Comparison of ENCODE assay signal across 7 mouse cellular contexts in genomic region chr1:171269848-171270572, GRCm38 (mm10). TPM values are rescaled to one million over a fixed set of nuclear protein-coding genes. Genes with fewer than 3 reads are reported as not detected.
DNase-seq lines count a peak whose midpoint lies in the region; ATAC-seq lines count a peak whose summit lies in the region.

Gene B4galt3 (plus strand): TSS chr1:171270328.

- peaks cover 15% of the 10 kb centered on the region; the same call in 1 of the 2 replicates for H3K4me1 ChIP-seq in embryonic facial prominence, embryonic 12.5 days
- peaks cover 17% of the 10 kb centered on the region for H3K4me1 ChIP-seq in limb, embryonic 10.5 days
- H3K4me1 ChIP-seq in midbrain, embryonic 12.5 days = peaks cover 11% of the 10 kb centered on the region

- H3K4me2 ChIP-seq in embryonic facial prominence, embryonic 12.5 days (replicated peaks) = peak within 1 kb of the TSS; percentile 91
- peak within 1 kb of the TSS; percentile 97 for H3K4me2 ChIP-seq in midbrain, embryonic 12.5 days (replicated peaks)

- peak; percentile 92 for ATAC-seq in embryonic facial prominence, embryonic 12.5 days (ENCODE audit: insufficient number of reproducible peaks, insufficient read depth, low FRiP score, low TSS enrichment)
- ATAC-seq in midbrain, embryonic 12.5 days (ENCODE audit: low FRiP score, low read depth) = peak; percentile 97

- H3K9me3 ChIP-seq in embryonic facial prominence, embryonic 12.5 days = no peaks in the 10 kb centered on the region
- no peaks in the 10 kb centered on the region for H3K9me3 ChIP-seq in limb, embryonic 10.5 days (replicated peaks)
- H3K9me3 ChIP-seq in midbrain, embryonic 12.5 days = no peaks in the 10 kb centered on the region

- peak within 1 kb of the TSS; percentile 75 for H3K9ac ChIP-seq in embryonic facial prominence, embryonic 12.5 days
- H3K9ac ChIP-seq in midbrain, embryonic 12.5 days (replicated peaks) = peak within 1 kb of the TSS; percentile 84

- 0 out of 2 replicates have a peak within 1 kb of the TSS, but pooled peaks have one; percentile 37 for H3K27ac ChIP-seq in embryonic facial prominence, embryonic 12.5 days
- H3K27ac ChIP-seq in limb, embryonic 10.5 days = peak within 1 kb of the TSS; percentile 81
- no peak within 1 kb of the TSS; the same call in 1 of the 2 replicates for H3K27ac ChIP-seq in midbrain, embryonic 12.5 days (replicated peaks)

- peak within 1 kb of the TSS; percentile 72 for H3K4me3 ChIP-seq in embryonic facial prominence, embryonic 12.5 days
- peak within 1 kb of the TSS; percentile 86 for H3K4me3 ChIP-seq in limb, embryonic 10.5 days
- peak within 1 kb of the TSS; percentile 80 for H3K4me3 ChIP-seq in midbrain, embryonic 12.5 days

- peak; percentile 98 for DNase-seq in adrenal gland, postnatal 25 days
- DNase-seq in heart, adult 18-20 months = peak; percentile 96 to 99
- DNase-seq in kidney, adult 18-20 months = peak; percentile 99
- DNase-seq in limb, embryonic 10.5 days (ENCODE audit: low spot score) = peak; percentile 97
- DNase-seq in skeletal muscle tissue, adult 2 months (ENCODE audit: low read depth, low spot score) = peak; percentile 85

- no peaks in the 10 kb centered on the region for H3K27me3 ChIP-seq in embryonic facial prominence, embryonic 12.5 days
- H3K27me3 ChIP-seq in limb, embryonic 10.5 days (ENCODE audit: low read depth, poor library complexity, severe bottlenecking) = no peaks in the 10 kb centered on the region
- no peaks in the 10 kb centered on the region for H3K27me3 ChIP-seq in midbrain, embryonic 12.5 days

- WGBS in embryonic facial prominence, embryonic 12.5 days = 4% methylated on average over 36 of the region's 36 CpGs
- WGBS in limb, embryonic 10.5 days = 3% methylated on average over 36 of the region's 36 CpGs
- 3% methylated on average over 36 of the region's 36 CpGs for WGBS in midbrain, embryonic 12.5 days

- peaks cover 31% of the 10 kb centered on the region for H3K36me3 ChIP-seq in embryonic facial prominence, embryonic 12.5 days
- H3K36me3 ChIP-seq in limb, embryonic 10.5 days = peaks cover 35% of the 10 kb centered on the region
- peaks cover 25% of the 10 kb centered on the region for H3K36me3 ChIP-seq in midbrain, embryonic 12.5 days

RNA-seq across cellular contexts. Expression of gene B4galt3, which starts in this region (rescaled TPM):
- total RNA-seq in adrenal gland, postnatal 25 days (2021) = 36.9 and 38.1 TPM in 2 replicates
- polyA plus RNA-seq in embryonic facial prominence, embryonic 12.5 days (2016; fragmentation: Nextera tagmentation; extraction: Ambion mirVana) = 86.0 and 89.3 TPM in 2 replicates
- 10 to 100 TPM; 18.7 to 19.6 TPM for total RNA-seq in heart, adult 18-20 months (2021)
- polyA plus RNA-seq in limb, embryonic 10.5 days (2016; fragmentation: Nextera tagmentation; extraction: Ambion mirVana) = 69.0 and 75.1 TPM in 2 replicates
- 72.1 and 80.6 TPM in 2 replicates for polyA plus RNA-seq in midbrain, embryonic 12.5 days (2016; fragmentation: Nextera tagmentation; extraction: Ambion mirVana)
